Mouse (Mus musculus): ENCODE results near the gene Engase.

Engase gene

DNA sequence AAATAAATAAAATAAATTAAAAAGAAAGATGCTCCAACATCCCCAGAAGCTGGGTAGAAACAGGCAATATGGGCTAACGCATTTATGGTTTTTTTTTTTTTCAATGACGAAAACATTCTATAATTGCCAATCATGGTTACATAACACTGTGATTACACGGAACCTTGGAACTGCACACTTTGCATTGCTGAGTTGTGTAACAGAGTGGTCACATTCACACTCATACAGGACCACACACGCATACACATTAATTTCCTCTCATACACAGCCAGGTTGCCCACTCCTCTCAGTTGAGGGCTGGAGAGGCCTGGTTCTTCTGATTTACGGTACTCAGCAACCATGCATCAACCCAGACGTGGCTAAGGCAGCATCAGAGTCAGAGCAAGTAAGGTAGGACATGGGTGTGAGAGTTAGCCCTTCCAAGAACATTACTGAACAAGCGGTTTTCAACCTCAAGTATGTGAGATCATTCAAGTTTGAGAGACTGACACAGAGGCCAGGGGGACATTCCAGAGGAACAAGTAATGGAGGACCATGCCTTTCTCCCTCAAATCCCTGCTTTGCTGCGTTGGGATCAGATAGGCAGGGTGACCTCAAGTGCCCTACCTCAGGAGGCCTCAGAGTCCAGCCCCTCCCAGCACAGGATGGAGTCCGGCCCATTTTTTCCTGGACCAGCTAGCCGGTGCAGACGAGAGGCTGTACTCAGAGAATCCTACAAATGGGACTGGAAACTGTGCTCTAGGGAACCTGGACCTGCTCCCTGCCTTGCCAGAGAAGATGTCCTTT, 22.6 kb upstream of the Engase start:
- no peak for DNase-seq (ENCODE audit: extremely low read depth, low read depth, low spot score)

DNA sequence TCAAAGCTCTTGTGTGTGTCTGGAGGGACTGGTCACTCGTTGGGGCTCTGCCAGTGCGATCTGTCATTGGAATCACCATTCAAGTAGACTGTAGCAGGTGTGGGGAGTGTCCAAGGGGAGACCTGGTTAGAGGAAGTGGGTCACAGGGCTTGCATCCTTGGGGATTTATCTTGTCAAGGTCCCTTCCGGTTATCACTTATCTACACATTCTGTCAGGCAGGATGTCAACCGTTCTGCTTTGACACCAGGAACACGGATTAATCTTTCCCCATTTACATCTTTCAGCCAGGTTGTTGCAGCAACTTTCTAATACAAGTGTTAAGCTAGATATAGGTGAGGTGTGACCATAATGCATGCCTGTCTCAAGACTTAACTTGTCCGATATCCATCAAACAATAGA, 20.8 kb upstream of the Engase start:
- no peak for DNase-seq (ENCODE audit: extremely low read depth, low read depth, low spot score)

DNA sequence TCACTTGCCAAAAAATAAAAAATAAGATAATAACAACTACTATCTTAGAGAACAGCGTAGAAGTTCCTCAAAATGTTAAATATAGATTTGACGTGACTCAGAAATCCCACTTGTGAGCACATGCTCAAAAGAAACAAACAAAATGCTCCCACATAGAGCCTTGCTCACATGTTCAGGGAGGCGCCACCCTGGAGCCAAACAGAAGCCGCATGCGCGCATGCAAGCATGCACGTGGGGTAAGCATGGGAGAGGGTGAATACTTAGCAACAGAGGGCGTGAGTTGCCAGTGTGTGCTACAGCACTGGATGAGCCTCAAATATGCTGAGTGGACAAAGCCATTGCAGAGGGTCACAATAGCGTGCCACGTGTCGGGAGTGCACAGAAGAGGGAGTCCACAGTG, 19.7 kb upstream of the Engase start:
- no peak for DNase-seq (ENCODE audit: extremely low read depth, low read depth, low spot score)

DNA sequence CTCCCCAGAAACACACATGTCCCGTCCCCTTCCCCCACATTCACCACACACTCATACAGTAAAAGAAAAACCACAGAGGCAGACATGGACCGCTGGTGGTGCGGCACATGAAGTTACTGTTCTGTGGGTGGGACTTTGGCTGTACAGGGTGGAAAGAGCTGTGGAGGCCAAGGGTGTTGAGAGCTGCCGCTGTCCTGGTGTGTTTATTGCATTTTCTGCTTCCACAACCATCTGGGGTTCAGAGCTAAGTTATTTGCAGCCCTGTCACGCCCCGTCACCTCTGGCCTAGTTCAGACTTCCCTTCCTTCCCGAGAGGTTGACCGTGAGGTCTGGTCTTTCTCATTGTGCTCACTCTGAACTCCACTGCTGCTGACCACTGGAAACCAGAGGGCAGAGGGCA, 17.6 kb upstream of the Engase start:
- no peak for DNase-seq (ENCODE audit: extremely low read depth, low read depth, low spot score)

DNA sequence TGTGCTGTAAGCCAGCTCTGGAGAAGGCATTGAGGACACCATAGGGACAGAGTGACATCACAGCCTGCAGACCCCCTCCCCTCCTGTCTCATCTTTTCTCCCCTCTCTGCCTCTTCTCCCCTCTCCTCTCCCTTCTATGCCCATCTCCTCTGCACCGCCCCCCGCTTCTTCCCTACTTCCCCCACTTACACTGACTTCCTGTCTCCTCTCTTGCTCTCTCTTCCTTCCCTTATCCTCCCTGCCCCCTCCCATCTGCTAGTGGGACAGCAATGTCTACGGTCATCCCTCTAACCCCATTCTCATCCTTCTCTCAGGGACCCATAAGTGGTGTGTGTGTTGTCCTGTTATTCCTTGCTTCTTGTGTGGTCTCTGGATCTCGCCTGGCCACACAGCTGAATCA, 17.1 kb upstream of the Engase start:
- no peak for DNase-seq (ENCODE audit: extremely low read depth, low read depth, low spot score)

DNA sequence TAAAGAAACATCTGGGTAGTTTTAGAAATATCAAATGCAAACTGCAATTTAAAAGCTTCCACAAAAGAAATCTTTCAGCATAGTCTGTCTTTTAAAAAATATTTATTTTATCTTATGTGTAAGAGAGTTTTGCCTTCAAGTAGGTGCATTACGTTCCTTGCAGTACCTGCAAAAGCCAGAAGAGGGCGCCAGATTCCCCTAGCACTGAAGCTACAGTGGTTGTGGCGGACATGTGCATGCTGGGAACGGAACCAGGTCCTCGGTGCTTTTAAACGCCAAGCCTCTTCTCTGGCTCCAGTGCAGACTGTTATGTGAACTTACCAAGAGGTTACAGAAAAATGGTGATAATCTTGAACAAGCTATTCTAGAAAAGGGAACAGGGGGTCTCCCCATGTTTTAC, 16.3 kb upstream of the Engase start:
- DNase-seq (ENCODE audit: extremely low read depth, low read depth, low spot score): no peak

DNA sequence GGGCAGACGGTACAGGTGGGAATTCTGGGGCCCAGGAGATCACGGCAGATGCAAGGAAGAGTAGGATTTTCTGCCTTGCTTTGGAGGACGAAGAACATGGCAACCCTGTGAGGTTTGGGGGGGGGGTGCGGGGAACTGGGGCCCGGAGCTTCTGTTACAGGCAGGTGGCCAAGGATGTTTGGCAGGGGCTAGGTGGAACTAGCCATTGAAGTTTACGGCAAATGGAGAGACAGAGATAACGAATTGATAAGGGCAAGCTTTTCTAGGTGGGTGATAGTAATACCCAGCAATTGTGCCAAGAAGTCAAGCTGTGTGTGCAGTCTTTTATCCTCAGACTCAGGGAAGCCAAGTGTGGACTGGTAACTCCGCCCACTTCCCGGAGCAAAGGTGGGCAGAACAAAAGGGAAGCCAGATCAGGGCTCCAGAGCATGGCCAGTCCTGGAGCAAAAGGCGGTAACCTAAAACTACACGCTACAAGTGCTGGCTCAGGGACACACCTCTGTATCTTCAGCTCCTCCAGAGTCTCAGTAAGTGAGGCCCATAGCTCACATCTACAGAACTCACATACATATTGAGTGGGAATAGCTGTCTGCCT, 9.1 kb upstream of the Engase start:
- DNase-seq (ENCODE audit: extremely low read depth, low read depth, low spot score): no peak

DNA sequence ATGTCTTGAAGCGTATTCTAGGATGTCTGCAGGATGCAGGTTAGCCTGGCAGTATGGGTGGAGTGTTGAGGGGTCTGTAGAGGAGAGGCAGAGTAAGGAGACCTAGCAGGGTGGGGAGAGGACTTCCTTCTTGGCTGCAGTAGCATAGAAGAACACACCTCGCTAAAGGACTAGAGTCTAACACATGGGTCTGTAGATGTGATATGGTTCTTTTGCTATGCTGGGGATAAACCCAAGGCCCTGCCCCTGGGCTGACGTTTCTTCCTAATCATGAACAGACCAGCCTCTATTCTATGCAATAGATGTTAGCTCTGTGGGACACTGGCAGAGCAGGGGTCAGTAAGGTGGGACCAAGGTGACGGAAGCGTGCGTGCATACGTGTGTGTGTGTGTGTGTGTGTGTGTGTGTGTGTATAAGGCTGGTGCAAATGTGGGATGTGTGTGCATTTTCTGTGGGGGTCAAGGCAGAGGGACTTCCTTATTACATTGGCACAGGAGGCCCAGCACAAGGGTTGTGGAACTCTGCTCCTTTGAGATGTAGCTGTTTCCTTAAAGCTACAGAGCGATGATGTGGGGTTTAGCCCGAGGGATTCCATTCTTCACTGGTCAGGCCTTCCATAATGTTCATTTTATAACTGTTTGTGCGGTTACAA, 7.0 kb upstream of the Engase start:
- DNase-seq (ENCODE audit: extremely low read depth, low read depth, low spot score): no peak

DNA sequence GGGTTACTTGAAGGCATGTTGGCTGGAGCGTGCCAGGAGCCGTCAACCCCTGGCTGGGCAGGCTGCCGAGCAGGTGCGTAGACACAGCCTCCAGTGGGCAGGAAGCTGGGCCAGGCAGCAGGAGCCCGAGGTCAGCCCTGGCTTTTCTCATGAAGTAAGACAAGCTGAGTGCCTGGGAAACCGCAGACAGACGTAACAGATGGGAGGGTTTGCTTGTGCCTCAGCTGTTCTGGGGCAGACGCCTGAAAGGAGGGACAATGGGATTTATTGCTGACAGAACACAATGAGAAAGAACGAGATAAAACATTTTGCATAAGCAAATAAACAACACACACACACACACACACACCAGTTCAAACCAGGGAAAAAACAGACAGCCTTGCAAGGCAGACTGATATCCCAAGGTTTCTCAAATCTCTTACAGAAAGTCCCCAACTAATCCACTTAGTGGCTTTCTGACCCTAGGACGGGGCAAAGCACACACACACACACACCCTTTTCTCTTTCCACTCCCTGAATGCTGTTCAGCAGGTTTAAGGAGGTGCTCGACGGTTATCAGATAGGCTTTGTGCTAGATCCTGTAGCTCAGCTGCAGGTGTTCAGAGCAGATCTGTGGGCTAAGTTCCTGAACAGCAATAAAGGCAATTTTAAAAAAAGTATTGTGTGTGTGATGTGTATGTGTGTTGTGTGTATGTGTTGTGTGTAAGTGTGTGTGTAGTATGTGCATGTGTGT, 6.2 kb upstream of the Engase start:
- no peak for DNase-seq (ENCODE audit: extremely low read depth, low read depth, low spot score)

DNA sequence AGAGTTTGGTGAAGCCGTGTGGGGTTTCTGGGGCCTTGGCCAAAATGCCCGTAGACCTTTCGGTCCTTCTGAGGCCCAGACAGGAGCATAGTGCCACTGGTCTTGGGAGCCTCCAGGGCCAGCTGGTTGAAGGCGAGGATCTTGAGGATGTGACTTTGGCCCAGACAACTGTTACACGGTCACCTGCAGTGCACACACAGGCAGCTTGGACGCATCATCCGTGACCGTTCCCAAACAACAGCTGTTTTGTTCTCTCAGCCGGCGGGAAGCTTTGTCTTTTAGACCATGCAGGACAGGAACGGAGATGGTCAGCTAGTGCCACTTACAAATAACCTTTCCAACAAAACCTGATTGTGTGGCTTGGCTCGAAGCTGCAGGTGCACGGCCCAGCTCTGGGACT, 5.0 kb upstream of the Engase start:
- DNase-seq (ENCODE audit: extremely low read depth, low read depth, low spot score): no peak

DNA sequence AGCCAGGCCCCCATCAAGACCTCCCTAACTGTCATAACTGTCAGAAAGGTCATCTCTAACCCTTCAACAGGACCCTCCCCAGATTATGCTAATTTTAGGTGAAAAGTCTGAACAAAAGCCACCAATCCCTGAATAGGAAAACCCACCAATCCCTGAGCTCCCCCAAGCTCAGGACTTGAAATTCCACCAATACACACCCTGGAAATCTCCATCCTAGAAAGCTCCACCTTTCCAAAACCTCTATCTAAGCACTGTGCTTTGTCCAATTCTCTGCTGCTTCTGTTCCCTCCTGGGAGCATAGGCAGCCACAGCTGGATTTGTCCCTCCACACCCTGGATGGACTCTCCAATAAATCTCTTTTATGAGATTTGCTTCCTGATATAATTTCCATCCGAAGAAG, 3.5 kb upstream of the Engase start:
- no peak for DNase-seq (ENCODE audit: extremely low read depth, low read depth, low spot score)

DNA sequence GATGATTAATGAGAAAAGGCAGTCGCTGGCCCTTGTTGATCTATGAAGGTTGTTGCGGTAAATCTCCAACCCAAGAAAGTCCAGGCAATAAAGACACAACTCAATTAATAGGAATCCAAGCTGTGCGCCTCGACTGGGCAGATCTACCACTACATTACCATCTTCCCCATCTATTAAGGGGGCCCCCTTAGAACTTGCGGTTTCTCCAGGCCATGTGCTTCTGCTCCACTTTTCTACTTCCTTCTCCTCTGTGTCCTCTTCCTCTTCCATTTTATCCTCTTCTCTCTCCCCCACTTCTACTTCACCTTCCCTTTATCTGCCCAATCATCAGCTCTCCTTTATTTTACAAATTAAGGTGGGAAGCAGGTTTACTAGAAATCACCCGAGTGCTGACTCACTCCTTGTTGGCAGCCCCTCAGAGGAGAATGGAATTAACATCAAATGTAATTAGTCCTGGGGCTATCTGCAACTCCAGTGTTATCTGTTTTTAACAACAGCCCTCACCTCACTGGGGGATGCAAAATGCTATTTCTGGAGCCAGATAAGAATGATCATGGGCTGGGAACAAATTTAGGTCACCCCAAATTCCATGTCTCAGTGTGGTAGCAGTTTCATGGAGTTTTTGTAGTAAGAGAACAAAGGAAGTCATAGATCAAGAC, 2.7 kb upstream of the Engase start:
- no peak for DNase-seq (ENCODE audit: extremely low read depth, low read depth, low spot score)

DNA sequence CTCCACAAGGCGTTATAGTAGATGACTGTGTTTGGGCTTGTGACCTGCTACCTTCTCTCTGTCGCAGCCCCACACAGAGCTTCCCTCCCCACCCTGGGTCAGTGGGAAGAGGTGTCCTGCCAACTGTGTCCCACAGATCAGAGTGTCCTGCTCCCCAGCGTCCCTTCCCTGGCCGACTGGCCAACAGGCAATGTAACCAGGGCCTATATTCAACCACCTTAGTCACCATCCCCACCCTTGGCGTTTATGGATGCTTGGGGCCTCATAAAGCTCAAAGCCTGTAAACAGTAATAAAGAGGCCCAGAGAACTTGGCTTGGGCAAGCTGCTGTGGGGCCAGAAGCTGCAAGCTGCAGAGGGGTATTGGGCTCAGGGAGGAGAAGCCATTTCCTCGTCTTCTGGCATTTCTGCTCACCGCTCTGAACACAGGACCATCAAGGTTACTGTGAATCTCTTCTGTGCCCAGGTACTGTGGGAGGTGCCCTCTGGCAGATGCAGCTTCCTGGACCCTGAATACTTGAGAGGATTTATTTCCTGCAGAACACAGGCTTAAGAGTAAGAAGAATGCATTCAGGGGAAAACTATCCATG, 1.0 kb upstream of the Engase start:
- DNase-seq (ENCODE audit: extremely low read depth, low read depth, low spot score): no peak

DNA sequence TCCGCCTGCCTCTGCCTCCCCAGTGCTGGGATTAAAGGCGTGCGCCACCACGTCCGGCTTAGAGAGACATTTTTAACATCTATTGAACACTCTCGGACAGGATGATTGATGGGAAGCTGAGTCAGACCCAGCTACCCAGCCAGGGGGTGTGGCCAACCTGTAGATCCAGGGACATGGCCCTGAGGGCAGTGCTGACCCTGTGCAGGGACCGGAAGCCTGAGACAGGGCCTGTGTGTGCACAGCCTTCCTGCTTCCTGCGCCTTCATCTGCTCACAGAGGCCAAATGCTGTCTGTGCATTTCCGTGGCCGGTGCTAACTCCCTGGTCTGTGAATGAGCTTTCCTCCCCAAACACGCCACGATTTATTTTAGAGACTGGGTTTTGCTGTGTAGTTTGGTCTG, 3.1 kb downstream of the Engase start:
- no peak for DNase-seq (ENCODE audit: extremely low read depth, low read depth, low spot score)

DNA sequence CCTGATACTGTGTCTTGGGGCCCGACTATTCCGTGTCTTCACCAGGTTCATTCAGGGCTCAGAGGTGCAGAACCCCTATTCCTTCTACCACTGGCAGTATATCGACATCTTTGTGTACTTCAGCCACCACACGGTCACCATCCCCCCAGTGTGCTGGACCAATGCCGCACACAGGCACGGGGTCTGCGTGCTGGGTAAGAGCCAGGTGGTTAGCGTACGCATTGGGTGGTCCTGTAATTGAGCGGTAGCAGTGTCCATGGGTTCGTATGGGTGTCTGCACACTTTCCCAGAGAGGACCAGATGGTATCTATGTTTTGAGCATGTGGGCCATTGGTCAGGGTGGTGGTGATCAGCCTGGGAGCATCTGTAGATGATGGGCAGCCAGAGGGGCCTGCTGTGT, 4.6 kb downstream of the Engase start:
- DNase-seq (ENCODE audit: extremely low read depth, low read depth, low spot score): no peak

DNA sequence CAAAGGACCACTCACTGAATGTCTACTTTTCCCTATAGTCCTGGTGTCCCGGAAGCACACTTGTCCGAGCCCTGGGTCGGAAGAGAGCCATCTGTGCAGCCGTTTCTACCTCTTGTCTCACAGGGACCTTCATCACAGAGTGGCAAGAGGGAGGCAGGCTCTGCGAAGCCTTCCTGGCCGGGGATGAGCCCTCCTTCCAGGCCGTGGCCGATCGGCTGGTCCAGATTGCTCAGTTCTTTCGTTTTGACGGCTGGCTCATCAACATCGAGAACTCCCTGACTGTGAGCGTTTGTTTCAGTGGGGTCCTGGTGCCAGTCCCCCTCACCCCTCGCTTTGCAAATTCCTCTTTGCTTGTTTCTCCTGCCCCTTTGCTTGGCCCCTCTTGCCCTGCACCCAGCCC, 5.1 kb downstream of the Engase start:
- no peak for DNase-seq (ENCODE audit: extremely low read depth, low read depth, low spot score)

DNA sequence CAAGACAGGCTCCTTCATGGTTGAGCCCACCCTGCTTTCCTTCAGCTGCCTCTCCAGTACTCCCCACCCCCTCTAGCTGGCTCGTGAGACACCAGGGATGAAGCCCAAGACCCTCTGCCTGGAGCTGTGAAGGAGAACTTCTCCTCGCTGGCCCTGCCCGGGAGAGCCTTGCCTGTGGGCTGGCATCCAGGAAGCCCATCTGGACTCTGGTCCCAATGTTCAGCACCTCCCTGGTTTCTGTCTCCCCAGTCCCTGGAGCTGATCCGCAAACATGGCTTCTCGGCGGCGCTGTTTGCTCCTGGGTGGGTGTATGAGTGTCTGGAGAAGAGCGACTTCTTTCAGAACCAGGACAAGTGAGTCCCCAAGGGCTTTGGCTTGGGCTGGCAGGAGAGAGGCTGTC, 7.5 kb downstream of the Engase start:
- no peak for DNase-seq (ENCODE audit: extremely low read depth, low read depth, low spot score)

DNA sequence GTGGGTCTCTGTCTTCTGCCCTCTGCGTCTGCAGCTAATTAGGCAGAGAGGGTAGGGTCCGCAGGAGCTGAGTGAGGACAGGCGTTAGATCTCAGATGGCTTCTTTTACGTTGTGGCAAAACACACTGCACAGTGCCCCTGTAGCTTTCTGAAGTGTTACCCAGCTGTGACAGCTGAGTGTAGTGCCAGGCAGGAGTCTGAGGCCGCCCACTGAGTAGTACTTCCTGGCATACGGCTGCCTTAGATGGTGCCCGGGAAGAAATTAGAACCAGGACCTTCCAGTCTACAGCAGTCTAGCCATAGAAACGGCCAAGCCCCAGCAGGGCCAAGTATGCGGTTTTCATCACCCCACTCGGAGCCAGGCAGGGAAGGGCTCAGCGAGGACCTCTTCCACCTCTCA, 8.7 kb downstream of the Engase start:
- no peak for DNase-seq (ENCODE audit: extremely low read depth, low read depth, low spot score)

DNA sequence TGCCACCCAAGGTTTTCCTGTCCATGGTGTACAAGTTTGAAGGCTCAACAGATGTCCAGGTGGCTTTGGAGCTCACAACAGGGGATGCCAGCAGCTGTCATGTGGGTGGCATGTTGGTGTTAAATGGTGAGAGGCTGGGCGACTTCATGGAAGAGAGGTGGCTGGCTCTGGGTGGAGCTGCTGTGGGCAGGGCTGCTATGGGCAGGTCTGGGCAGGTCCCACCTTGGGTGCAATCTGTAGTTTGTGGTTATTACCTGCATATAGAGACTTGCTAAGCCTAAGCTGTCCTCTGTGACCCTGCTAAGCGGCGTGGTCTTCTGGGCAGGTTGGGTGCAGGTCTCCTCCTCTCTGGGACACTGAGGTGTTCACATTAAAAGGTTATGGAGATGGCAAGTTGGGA, 9.2 kb downstream of the Engase start:
- DNase-seq (ENCODE audit: extremely low read depth, low read depth, low spot score): peak; percentile 31

DNA sequence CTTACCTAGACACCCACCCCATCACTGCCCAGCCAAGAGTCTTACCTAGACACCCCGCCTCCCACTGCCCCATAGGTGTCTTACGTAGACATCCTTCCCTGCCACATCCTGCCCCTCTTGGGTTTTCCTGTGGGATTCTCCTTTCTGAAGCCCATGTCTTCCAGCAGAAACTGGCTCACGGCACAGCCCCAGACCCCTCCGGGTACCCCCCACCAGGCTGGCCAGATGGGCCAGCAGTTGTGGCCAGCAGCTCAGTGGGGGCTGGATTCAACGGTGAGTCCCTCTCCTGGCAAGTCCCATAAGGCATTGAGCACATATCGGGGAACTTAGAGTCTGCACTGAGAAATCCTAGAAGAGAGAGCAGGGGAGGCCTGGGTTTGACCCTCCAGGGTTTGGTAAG, 9.7 kb downstream of the Engase start:
- DNase-seq (ENCODE audit: extremely low read depth, low read depth, low spot score): no peak
